Mouse (Mus musculus): ENCODE measurements around the gene Uhrf1bp1. TPM values are rescaled to one million over a fixed set of nuclear protein-coding genes. Genes with fewer than 3 reads are reported as not detected.

Uhrf1bp1 gene
- total RNA-seq (2017): 1.4 and 1.6 TPM in 2 replicates

GRCm38 (mm10) chr17:27856265-27856797 lies at the start of gene Uhrf1bp1:
Uhrf1bp1 (plus strand) TSS chr17:27856441.
- peak; percentile 61 for ATAC-seq (ENCODE audit: extremely low read depth, insufficient number of reproducible peaks, low FRiP score, poor library complexity, severe bottlenecking)

DNA sequence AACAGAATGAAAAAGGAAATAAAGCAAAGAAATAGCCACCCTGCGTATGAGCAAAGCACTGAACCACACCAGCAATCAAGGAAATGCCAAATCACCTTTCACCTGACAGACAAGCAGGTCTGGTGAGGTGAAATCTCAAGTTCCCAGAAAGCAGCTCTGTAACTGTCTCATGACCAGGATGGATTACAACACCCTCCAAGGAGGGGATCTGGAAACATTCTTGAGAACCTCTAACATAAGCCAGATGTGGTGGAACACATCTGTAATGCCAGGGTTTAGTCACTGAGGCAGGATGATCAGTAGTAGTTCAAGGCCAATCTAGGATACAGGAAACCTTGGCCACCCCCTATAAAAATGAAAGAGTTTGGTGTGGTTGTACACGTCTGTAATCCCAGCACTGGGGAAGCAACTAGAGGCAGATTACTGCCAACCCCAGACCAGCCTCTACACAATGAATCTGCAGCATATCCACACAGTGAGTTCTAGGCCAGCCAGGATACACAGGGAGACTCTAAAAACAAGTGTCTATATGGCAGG lies 48.6 kb upstream of the Uhrf1bp1 start:
- no peak for ATAC-seq (ENCODE audit: extremely low read depth, insufficient number of reproducible peaks, low FRiP score, poor library complexity, severe bottlenecking)

GRCm38 (mm10) chr17:27810569-27811331 lies 45.5 kb upstream of the Uhrf1bp1 start:
- no peak for ATAC-seq (ENCODE audit: extremely low read depth, insufficient number of reproducible peaks, low FRiP score, poor library complexity, severe bottlenecking)

- no peak for ATAC-seq (ENCODE audit: extremely low read depth, insufficient number of reproducible peaks, low FRiP score, poor library complexity, severe bottlenecking)
These were observed 44.3 kb upstream of the Uhrf1bp1 start for GRCm38 (mm10) chr17:27811980-27812379.

GRCm38 (mm10) chr17:27814606-27815005 lies 41.6 kb upstream of the Uhrf1bp1 start:
- 0 out of 2 replicates have a peak, but pooled peaks have one; percentile 30 for ATAC-seq (ENCODE audit: extremely low read depth, insufficient number of reproducible peaks, low FRiP score, poor library complexity, severe bottlenecking)

DNA sequence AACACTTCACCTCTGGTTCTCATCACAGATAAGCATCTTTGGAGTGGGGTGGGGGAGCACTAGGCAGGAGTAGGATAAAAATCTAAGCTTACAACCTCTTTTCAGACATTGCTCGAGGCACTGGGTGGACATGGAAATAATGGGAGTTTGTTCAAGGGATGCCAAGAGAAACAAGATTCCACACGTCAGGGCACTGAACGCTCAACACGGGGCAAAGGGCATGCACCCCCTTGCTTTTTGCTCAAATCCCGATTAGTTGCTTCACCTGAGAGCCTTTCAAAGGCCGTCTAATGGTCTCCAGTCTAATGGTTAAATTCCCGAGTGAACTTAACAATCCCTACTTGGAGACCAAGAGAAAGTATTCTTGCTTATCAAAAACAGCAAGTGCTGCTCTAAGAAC lies 37.2 kb upstream of the Uhrf1bp1 start:
- ATAC-seq (ENCODE audit: extremely low read depth, insufficient number of reproducible peaks, low FRiP score, poor library complexity, severe bottlenecking): no peak

DNA sequence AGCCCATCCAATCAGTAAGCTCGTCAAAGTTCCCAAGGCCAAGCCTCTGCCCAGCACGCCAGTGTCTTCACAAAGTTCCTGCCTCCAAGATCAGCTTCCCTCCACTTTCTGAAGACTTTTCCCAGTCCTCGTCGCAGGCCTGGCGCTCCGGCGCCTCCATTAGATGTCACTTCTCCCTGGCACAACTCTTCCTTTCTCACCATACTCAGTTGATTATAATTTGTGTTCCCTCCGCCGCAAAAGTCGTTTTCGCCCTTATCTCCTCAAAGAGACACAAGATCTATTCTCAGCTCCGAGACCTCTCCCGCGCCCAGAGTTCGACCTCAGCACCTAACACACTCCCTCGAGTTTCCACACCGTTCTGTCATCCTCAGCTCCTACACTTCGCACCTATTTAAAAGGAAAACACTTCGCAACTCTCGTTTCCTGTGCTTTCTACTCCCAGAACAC lies 36.7 kb upstream of the Uhrf1bp1 start:
- ATAC-seq (ENCODE audit: extremely low read depth, insufficient number of reproducible peaks, low FRiP score, poor library complexity, severe bottlenecking): no peak

GRCm38 (mm10) chr17:27819971-27820567 lies 36.2 kb upstream of the Uhrf1bp1 start:
- ATAC-seq (ENCODE audit: extremely low read depth, insufficient number of reproducible peaks, low FRiP score, poor library complexity, severe bottlenecking): no peak

DNA sequence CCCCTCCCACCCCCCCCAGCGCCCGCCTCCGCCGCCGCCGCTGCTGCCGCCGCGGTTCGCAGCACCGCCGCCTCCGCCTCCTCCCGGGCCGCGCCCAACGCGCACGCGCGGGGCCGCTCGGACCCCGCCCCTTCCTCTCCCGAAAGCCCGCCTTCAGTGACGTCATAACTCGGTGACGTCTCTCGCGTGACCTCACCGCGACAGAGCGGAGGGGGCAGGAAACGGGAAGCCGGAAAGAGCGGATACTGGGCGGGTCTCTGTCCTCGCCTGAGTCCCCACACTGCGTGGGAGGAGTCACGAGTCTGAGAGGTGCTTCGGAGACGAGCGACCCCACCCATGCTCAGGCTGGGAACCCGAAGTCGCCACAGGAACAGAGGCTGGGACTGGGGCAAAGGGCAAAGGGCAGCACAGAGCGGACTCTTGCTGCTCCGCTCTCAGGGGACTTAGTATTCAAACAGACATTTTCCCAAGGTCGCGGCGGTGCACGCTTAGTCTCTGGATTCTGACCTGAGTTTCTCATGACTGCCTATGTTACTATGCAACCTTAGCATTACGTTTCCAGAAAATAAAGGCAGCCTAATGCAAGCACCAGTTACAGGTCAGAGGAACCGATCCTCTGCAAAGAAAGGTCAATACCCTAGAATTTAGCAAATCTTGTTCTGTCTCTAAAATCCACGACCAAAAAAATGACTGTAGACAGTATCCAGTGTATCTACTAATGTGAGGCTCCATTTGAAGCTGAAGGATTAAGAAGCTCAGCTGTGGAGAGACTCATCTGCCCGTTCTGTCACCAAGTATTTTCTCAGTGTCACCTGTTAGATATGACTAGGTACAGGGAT lies 35.5 kb upstream of the Uhrf1bp1 start, which contains the start of gene D17Wsu92e:
Gene D17Wsu92e, minus strand, starts transcription at position 81 of the 839 bp plus-strand sequence.
- peak; percentile 94 for ATAC-seq (ENCODE audit: extremely low read depth, insufficient number of reproducible peaks, low FRiP score, poor library complexity, severe bottlenecking)

DNA sequence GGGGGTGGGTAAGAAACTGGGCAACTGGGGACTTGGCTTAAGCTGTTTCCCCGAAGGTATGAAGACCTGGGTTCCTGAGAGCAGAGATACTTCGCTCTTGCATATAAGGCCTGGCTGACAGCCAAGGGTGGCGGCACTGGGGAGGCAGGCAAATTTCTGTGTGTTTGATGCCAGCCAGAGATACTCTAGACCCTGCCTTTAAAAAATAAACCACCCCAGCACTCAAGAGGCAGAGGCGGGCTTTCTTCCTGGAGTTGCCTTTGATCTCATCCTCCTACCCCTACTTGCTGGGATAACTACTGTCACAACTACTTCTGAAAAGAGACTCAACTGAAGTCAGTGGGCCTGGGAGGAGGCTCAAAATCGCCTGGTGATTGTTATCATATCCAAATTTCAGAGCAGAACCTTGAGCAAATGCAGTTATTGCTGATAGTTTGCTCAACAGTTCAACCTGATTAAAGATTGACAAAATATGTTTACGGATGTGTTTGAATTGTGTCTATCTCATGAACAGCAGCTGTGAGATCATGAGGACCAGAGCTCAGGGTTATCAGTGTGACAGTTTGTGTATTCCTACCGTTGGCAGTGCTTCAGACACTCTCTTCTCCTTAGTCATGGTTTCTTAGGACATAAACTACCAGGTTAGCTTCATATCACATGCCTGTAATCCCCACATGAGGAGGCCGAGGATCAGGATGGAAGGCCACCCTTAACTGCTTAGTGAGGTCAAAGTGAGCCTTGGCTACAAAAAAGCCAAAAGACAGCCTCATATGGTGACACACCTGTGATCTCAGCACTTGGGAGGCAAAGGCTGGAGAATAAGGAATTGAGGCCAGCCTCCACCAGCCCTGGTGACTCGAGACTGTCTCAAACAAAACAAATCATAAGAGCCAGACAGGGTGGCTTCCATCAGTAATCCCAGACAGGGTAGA lies 34.6 kb upstream of the Uhrf1bp1 start:
- no peak for ATAC-seq (ENCODE audit: extremely low read depth, insufficient number of reproducible peaks, low FRiP score, poor library complexity, severe bottlenecking)

GRCm38 (mm10) chr17:27823142-27823905 lies 32.9 kb upstream of the Uhrf1bp1 start:
- no peak for ATAC-seq (ENCODE audit: extremely low read depth, insufficient number of reproducible peaks, low FRiP score, poor library complexity, severe bottlenecking)

DNA sequence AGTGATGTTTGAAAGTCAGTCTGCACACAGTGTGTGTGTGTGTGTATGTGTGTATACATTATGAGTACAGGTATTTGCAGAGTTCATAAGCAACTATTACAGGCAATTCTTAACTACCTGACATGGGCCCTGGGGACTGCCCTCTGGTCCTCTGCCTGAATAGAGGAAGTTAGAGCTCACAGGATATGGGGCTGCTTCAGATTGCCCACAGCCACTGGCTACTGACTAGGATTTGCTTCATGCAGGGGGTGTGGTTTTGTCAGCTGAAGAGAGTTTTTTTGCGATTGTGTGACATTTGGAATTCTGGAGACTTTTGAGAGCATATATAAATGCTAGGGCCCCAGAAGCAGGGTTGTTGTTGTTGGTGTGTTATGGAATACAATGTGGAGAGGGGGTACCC lies 31.3 kb upstream of the Uhrf1bp1 start:
- ATAC-seq (ENCODE audit: extremely low read depth, insufficient number of reproducible peaks, low FRiP score, poor library complexity, severe bottlenecking): peak; percentile 15; the same call in 1 of the 2 replicates

DNA sequence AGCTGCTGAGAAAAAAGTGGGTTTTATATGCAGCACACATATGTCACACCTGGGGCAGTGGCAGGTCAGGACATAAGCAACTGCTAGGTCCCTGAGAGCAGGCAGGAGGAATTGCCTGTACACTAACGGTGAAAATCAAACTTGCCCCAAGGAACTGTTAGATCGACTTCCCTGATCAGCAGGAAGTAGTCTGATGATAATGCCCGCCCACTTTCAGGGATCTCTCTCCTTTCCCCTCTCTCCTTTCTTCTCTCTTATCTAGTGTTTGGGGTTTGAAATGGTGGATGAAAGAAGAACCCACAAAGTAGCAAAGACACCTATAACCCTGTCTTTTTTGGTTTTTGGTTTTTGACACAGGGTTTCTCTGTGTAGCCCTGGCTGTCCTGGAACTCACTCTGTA lies 30.7 kb upstream of the Uhrf1bp1 start:
- ATAC-seq (ENCODE audit: extremely low read depth, insufficient number of reproducible peaks, low FRiP score, poor library complexity, severe bottlenecking): no peak

- peak; percentile 92 for ATAC-seq (ENCODE audit: extremely low read depth, insufficient number of reproducible peaks, low FRiP score, poor library complexity, severe bottlenecking)
These were observed 30.0 kb upstream of the Uhrf1bp1 start for GRCm38 (mm10) chr17:27825984-27826905.

- peak; percentile 21; the same call in 1 of the 2 replicates for ATAC-seq (ENCODE audit: extremely low read depth, insufficient number of reproducible peaks, low FRiP score, poor library complexity, severe bottlenecking)
These were observed 29.3 kb upstream of the Uhrf1bp1 start for GRCm38 (mm10) chr17:27826908-27827383.

DNA sequence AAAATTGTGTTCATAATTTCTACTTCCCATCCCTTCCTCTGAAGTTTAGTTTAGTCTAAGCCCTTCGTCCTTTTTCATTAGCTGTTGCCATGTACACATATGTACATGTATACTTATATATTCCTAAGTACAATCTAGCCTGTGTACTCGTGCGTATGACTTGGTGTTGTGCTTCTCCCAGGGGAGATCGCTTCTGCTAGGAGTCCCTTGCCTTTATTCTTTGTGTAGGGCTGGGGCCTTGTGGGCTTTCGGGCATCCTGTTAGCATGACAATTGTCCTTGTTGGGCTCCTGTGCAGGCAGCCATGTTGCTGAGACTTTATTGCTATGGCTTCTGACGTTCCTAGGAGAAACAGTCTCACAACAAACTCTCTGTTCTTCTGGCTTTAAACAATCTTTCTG lies 28.7 kb upstream of the Uhrf1bp1 start:
- ATAC-seq (ENCODE audit: extremely low read depth, insufficient number of reproducible peaks, low FRiP score, poor library complexity, severe bottlenecking): no peak

Data from neutrophil, adult 5-6 weeks (primary cell).